Mouse (Mus musculus) CD4-positive naive resting alpha-beta T cell, adult 76 days (primary cell): ENCODE results near the gene Gm10837. TPM values are rescaled to one million over a fixed set of nuclear protein-coding genes. Genes with fewer than 3 reads are reported as not detected.

Experiments
- total RNA-seq: library from RNA; stranded (reverse); gene quantifications from one replicate; pipeline ENCODE4 v1.2.4, GENCODE M21; 2023

The Gm10837 gene
- not detected for total RNA-seq

DNA sequence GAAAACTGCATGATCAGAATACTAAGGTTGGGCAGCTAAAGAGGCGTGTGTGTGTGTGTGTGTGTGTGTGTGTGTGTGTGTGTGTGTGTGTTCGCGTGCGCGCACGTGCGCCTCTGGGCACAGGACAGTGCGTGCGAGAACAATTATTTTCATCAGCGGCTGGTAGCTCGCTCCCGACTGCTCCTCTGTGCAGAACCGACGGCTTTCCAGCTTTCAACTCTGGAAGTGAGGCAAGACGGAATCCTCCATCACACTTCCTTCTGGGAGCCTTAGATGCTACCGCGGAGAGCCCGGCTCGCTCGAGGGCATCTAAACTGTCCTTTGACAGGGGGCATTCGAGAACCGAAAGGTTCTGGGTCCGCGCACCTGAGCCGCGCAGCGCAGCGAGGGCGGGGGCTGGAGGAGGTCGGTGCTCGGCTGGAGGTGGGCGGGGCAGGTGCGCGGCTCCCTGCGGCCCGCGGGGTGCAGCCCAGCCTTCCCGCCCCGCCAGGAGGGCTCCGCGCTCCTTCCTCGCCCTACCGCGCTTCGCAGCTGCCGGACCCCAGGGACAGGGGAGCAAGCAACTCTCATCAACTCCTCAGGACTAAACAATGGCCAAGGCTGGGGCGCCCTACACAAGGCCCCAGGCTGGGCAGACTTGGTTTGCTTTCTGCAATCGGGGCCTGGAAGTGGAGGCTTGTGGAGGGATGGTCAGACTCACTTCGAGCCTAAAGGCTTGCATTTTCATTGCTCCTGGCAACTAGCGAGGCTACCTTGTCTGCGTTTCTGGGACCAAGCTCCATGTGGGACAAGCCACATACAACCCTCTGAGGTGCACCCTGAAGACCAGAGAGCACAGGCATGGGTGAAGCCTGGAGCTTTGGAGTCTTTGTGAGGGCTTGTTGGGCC lies at the start of gene Gm10837:
Gene Gm10837 (plus strand): TSS at position 146 of the 888 bp plus-strand sequence.

DNA sequence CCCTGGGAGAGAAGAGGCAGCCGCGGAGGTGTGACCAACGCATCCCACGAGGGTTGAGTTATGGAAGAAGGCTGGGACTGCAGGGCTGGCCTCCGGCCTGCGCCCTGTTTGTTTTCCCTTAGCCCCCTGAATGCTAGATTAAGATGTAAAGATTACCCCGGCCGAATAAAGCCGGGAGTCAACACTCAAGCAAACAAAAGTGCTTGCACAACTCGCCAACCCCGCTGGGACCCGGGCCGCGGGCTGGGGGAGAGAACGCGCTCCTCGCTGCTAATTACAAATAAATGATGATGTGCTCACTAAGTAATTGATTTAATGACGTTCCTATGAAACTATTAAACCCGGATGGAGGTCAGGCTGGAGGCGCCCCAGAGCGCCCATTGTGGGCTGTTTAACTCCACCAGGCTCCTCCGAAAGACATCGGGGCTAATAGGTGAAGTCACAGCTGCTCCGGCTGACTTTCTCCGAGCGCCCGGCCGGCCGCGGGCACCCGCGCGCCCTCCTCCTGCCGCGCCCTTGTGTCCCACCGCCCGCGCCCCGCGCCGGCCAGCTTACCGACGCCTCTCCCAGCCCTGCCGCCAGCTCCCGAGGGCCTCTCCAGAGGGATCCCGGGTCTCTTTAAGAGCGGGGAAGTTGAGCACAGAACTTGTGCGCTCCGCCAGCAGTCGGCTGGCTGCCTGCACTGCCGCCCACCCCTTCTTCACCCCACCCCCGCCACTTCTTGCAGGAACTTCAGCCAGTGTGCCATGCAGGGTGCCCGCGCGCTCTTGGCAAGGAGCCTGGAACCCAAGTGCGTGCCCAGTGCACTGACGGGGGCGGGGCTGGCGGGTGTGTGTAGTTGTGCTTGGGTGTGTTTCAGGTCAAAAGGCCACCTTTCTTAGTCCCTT lies 39.6 kb upstream of the Gm10837 start, which contains the start of gene Gm5089:
Gene Gm5089 (minus strand): TSS at position 620 of the 887 bp plus-strand sequence.

DNA sequence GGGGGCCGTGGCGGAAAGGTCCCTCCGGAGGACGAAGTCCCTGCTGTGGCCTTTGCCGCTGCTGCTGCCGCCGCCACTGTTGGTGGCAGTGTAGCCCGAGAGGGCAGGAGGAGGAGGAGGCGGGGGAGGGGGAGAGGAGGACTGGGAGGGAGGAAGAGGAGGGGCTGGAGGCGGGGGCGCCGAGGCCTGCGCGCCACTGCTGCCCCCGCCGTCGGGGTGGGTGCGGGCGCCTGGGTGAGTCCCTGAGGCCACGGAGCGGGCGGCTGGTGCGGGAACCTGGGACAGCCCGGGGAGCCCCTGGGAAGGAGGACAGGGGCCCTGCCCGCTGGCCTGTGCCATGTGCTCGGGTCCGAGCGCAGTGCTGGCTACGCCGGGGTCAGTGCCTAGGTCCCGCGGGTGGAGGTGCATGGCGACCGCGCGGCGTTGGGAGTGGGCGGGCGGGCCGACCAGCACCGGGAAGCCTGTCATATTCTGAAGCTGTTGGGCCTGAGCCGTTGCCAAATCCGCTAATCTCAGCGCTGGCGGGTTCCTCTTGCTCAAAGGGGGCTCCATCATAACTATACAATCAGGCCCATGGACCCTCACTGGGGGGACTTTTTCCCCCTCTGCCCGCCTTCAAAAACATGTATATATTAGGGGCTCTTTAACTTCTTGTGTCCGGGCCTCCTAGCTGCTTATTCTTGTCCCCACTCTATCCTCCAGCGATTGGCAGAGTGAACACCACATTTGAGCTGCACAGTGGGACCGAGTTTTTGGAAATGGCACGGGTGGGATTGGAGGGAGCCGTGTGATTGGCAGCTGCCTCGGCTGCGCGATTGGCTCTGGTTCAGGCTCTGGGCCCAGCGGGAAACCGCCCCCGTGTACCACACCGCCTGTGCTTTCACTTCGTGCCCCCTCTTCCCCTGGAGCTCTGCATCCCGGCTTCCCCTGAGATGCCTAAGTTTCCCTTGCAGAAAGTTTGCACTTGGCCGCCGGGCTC lies 25.3 kb upstream of the Gm10837 start, which contains the start of gene Zic5:
Gene Zic5 (minus strand): TSS at position 915 of the 979 bp plus-strand sequence.

DNA sequence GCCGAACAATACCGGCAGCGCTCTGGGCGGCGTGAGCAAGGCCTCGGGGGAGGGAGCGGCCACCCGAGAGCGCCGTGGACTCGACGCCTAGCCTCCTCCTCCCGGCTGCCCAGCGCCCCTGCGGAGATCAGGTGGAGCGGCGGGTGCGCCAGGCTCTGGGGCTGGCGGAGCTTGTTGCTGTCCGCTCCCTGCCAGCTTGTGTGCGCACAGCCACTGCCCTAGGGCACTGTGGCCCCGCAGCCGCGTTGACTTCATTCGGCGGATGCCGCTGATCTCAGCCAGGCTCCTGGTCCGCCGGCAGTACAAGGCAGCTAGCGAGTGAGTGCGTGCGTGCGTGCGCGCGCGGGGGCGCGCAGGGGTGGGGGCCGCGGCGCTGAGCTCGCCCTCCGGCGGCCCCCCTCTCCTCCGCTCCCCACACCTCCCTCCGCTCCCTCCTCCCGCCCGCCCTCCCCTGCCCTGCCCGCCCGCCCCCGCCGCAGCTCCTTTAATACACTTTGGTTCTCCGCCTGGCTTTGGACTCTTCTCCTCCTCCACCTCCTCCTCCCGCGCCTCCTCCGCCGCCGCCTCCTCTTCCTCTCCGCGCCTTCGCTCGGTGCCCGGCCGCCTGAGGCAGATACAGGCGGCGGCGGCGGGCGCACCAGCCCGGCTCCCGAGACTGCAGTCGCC lies 15.4 kb upstream of the Gm10837 start, which contains the start of gene Zic2:
Gene Zic2 (plus strand): TSS at position 545 of the 666 bp plus-strand sequence.

DNA sequence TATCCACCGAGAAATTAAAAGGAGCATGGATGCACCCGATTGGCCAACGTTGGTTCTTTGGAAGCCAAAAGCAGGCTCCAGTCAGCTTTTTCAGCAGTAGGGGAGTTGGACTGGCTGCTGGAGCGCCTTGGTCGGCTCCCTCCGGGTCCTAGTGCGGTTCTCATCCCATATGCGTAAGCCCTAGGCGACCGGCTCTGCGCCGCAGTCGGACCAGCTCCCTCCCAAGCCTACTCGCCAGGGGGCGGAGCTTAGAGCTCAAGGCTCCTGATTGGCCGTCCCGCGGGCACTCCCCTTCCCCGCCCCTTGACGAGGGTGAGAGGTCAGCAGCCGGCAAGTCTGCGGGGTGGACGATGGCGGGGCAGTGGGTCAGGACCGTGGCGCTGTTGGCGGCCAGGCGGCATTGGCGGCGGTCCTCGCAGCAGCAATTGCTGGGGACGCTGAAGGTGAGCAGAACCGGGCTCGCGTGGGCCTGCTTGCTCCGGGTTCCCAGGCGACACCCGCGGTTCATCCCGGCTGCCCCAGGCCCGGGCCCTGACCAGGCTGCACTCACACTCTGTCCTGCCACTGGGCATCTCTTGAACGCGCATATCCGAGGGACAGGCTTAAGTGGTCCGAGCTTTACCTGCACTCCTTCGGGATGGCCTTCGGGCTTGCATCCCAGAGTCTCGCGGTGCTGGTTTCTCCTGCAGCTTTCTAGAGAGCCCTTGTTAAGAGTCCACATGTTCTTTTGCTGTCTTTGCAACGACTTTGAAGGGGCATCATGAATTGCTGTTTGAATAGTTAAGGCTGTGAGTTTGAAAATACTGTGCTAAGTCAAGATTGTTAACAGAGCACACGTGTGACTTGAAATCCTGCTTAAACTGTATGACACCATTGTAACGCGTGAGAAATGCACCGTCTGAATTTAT lies 43.9 kb downstream of the Gm10837 start, which contains the start of gene Pcca:
Gene Pcca (plus strand): TSS at position 308 of the 908 bp plus-strand sequence.

Other genes with a start within 250 kb of the Gm10837 start
- not detected for gene Gm5089, start 39.5 kb upstream of the Gm10837 start, total RNA-seq
- gene Zic5, start 24.9 kb upstream of the Gm10837 start, total RNA-seq: not detected
- gene Zic2, start 15.2 kb upstream of the Gm10837 start, total RNA-seq: not detected
- 26.3 TPM for gene Pcca, start 43.7 kb downstream of the Gm10837 start, total RNA-seq